20 mouse cellular contexts compared by ENCODE assay signal in the genomic region with DNA sequence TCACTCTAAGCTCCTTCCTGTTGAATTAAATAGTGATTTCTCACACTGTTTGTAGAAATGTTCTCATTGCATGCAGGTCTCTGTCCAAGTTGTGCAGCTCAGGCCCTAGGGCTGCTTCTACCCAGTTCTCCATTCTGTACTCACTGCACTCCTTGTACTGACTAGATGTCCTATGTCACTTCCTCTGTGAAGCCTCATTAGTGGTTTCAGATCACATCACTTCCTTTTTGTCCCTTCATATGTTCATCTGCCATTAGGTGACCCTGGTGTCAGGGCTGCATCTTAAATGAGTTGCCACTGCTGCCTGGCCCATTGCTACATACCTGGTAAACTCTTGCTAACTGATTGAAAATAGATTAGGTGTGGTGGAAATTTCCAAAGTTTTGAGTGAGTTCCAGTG. TPM values are rescaled to one million over a fixed set of nuclear protein-coding genes. Genes with fewer than 3 reads are reported as not detected.
A peak's percentile ranks its signal among the peaks of the same experiment; 100 is the strongest.
DNase-seq lines count a peak whose midpoint lies in the region; ATAC-seq lines count a peak whose summit lies in the region.
"Had no signal": no experiment of that assay in that cellular context is flagged by ENCODE, and none has a peak within 500 bp of the region (broad histone marks: within the 10 kb centered on the region; RNA-seq: fewer than 3 reads in every experiment).

No protein-coding gene starts in this region.

- peaks cover 4% of the 10 kb centered on the region for H3K4me1 ChIP-seq in hindbrain, embryonic 12.5 days
- H3K4me1 ChIP-seq: embryonic facial prominence, embryonic 12.5 days had no signal

- H3K27ac ChIP-seq in macrophage, result peak overlapping the region; percentile 22
- H3K27ac ChIP-seq in hindbrain, embryonic 12.5 days, result no peak overlapping the region
- H3K27ac ChIP-seq: embryonic facial prominence, embryonic 12.5 days; forebrain, embryonic 12.5 days; hindbrain, embryonic 13.5 days; hindbrain, postnatal 0 days had no signal

- H3K4me3 ChIP-seq in macrophage (ENCODE audit: inconsistent target), result no peak overlapping the region
- H3K4me3 ChIP-seq in hindbrain, embryonic 12.5 days, result no peak overlapping the region
- H3K4me3 ChIP-seq: embryonic facial prominence, embryonic 12.5 days; forebrain, embryonic 12.5 days; heart, embryonic 12.5 days; hindbrain, embryonic 13.5 days had no signal

- H3K79me2 ChIP-seq in macrophage (ENCODE audit: inconsistent target), result no peaks in the 10 kb centered on the region

- H3K9me3 ChIP-seq in hindbrain, embryonic 12.5 days (replicated peaks), result no peaks in the 10 kb centered on the region
- H3K9me3 ChIP-seq: embryonic facial prominence, embryonic 12.5 days; forebrain, embryonic 12.5 days; heart, embryonic 12.5 days; hindbrain, embryonic 13.5 days had no signal

- H3K36me3 ChIP-seq in macrophage (ENCODE audit: inconsistent target), result no peaks in the 10 kb centered on the region
- H3K36me3 ChIP-seq in splenic B cell, adult 2 months (ENCODE audit: control insufficient read depth, insufficient read depth, low read length, poor library complexity, severe bottlenecking), result no peaks in the 10 kb centered on the region
- H3K36me3 ChIP-seq in hindbrain, embryonic 12.5 days, result no peaks in the 10 kb centered on the region
- H3K36me3 ChIP-seq: embryonic facial prominence, embryonic 12.5 days; forebrain, embryonic 12.5 days; heart, embryonic 12.5 days; hindbrain, embryonic 13.5 days had no signal

- H3K27me3 ChIP-seq in splenic B cell, adult 2 months (ENCODE audit: control insufficient read depth, insufficient read depth, low read length, poor library complexity, severe bottlenecking), result no peaks in the 10 kb centered on the region
- H3K27me3 ChIP-seq in hindbrain, embryonic 12.5 days, result no peaks in the 10 kb centered on the region
- H3K27me3 ChIP-seq: embryonic facial prominence, embryonic 12.5 days; heart, embryonic 12.5 days; hindbrain, embryonic 13.5 days had no signal

- no peak for ATAC-seq in hindbrain, embryonic 12.5 days (ENCODE audit: low FRiP score)
- ATAC-seq: forebrain, embryonic 16.5 days; hindbrain, postnatal 0 days had no signal

- H3K4me2 ChIP-seq in hindbrain, embryonic 12.5 days (replicated peaks), result no peak overlapping the region
- H3K4me2 ChIP-seq: embryonic facial prominence, embryonic 12.5 days; forebrain, embryonic 12.5 days; heart, embryonic 12.5 days; hindbrain, embryonic 13.5 days had no signal

- intact Hi-C loops in heart, postnatal 14 days (cut with DNase I), result no loop called here

- peak; percentile 68 for DNase-seq in heart, adult 11 months
- no peak for DNase-seq in heart, postnatal 14 days
- DNase-seq in retina, postnatal 1 day, result peak; percentile 14
- DNase-seq in retina, embryonic 14.5 days (ENCODE audit: low spot score), result no peak
- DNase-seq in splenic B cell, adult 2 months (ENCODE audit: low read depth, low spot score), result peak; percentile 3
- DNase-seq in kidney, adult 18-20 months, result no peak
- DNase-seq: adrenal gland, adult 8-10 months; cerebellum, adult 11 months; cerebellum, adult 8-10 months; cerebellum, postnatal 14 days; gastrocnemius, postnatal 10 days; heart, postnatal 36 days had no signal

- H3K9ac ChIP-seq in hindbrain, embryonic 12.5 days, result no peak overlapping the region
- H3K9ac ChIP-seq: embryonic facial prominence, embryonic 12.5 days; forebrain, embryonic 12.5 days; heart, embryonic 12.5 days; hindbrain, embryonic 13.5 days had no signal

RNA-seq across cellular contexts. Expression of gene Nubpl, which starts 22.7 kb away (rescaled TPM):
- 1 to 10 TPM; 7.5 to 8.7 TPM for total RNA-seq in heart, postnatal 14 days (2021)
- total RNA-seq in macrophage (2018; cell fraction: chromatin; rRNA removed), result 10 to 100 TPM in 11 of 26 experiments, 1 to 10 TPM in 15; 1.3 to 16.4 (median 9.6) TPM
- total RNA-seq in macrophage (2018; cell fraction: cytosol; rRNA removed), result 1 to 10 TPM; 2.2 to 3.4 (median 2.7) TPM
- total RNA-seq in macrophage (2018; cell fraction: nucleus; rRNA removed), result 10 to 100 TPM in 1 of 26 experiments, 1 to 10 TPM in 25; 1.4 to 12.3 (median 5.1) TPM
- 2.1 to 4.9 TPM (median 2.2 TPM) in 3 replicates for polyA plus RNA-seq in macrophage (2018)
- polyA plus RNA-seq in hindbrain, embryonic 12.5 days (2016; fragmentation: Nextera tagmentation; extraction: Ambion mirVana), result 10.9 TPM in 2 replicates

Comparison
In these comparisons a context has a peak if more than half of its experiments do, and no peak if none do; other contexts are left out.
1. DNase-seq: peak in heart, adult 11 months (single experiment), retina, postnatal 1 day (single experiment) and splenic B cell, adult 2 months (single experiment); none in heart, postnatal 14 days (0 of 2), retina, embryonic 14.5 days (single experiment) and kidney, adult 18-20 months (single experiment).